Mouse (Mus musculus): ENCODE measurements around the gene Rptor. TPM values are rescaled to one million over a fixed set of nuclear protein-coding genes. Genes with fewer than 3 reads are reported as not detected.

The Rptor gene
- polyA plus RNA-seq, 1 experiment from 2014 or later: 7.1 TPM

DNA sequence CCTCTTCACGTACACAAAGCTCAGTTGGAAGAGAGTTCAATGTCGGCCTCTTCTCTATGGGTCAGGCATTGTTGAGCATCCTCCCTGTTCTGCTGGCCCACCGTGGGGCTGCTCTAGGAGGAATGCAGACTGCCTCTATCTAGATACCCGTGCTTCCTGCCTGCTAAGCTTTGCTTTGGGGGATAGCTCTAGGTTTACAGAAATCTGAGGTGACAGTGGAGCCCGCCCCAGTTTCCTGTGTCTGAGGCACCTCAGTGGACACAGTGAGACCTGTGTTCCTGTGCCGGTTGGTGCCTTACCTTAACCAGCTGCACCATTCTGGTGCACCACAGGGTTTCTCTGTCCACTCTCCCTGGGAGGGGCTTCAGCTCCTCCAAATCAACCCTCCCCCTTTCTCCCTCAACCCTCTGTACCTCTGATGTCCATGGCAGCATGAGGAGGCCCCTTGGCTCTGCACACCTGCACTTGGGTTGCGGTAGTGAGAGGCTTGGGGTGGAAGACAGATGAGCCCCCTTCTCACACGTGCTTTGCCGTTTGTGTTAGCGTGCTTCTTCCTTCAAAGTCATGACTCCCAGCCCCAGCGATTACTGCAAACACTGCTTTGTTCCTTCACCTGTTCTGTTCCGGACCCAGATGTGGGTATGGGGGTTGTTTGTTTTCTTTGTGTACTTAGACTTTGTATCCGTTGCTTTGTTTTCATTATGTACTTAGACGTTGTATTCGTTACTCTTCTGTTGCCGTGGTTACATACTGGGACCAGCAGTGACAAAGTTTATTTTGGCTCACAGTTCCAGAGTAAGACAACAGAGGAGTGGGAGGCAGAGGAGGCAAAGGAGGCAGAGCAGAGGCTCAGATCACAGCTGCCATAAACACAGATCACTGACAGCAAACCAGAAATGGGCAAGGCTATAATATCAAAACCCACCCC is 231.4 kb downstream of the Rptor start:
- H3K9ac ChIP-seq (ENCODE audit: low read depth, low read length): no peak overlapping the region
- H3K4me3 ChIP-seq (replicated peaks; ENCODE audit: low read depth, low read length): no peak overlapping the region
- H3K4me2 ChIP-seq (ENCODE audit: low read length): no peak overlapping the region
- no peaks in the 10 kb centered on the region for H3K4me1 ChIP-seq (replicated peaks; ENCODE audit: insufficient read depth, low read length)
- ATAC-seq (replicated peaks; ENCODE audit: low FRiP score, low read depth) (no peak), DNase-seq (ENCODE audit: low spot score) (peak; percentile 25)
- 0 out of 2 replicates have a peak, but pooled peaks cover 2% of the 10 kb centered on the region for H3K36me3 ChIP-seq (ENCODE audit: insufficient read depth, low read length)
- no peaks in the 10 kb centered on the region for H3K27me3 ChIP-seq (ENCODE audit: insufficient read depth, low read length)
- no peak for TF ChIP-seq CTCF (IDR thresholded peaks at IDR 0.05; ENCODE audit: low read depth)
- no peak overlapping the region for H3K27ac ChIP-seq
- no peaks in the 10 kb centered on the region for H3K9me3 ChIP-seq (replicated peaks; ENCODE audit: low read length)
- WGBS: 55% methylated on average over 16 of the region's 16 CpGs

DNA sequence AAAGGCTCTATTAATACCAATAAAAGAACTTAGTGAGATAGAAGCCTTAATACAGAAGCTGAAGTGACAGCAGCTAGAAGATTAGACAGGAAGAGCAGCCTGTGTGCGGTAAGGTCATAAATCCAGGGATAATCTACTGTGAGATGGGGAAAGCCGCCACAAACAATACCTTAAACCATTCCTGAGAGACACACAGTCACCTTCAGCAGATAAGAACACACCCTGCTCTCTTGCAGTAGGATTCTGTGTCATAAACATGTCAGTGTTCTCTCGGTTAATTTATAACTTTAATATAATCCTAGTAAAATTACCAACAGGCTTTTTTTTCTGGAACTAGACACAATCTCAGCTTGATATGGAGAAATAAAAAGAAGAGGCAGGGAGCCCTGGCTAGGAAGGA is 233.6 kb downstream of the Rptor start:
- Histone ChIP-seq H3K4me3 (replicated peaks; ENCODE audit: low read depth, low read length) (no peak overlapping the region), H3K36me3 (ENCODE audit: insufficient read depth, low read length) (0 out of 2 replicates have a peak, but pooled peaks cover under 1% of the 10 kb centered on the region), H3K9ac (ENCODE audit: low read depth, low read length) (no peak overlapping the region), H3K4me1 (replicated peaks; ENCODE audit: insufficient read depth, low read length) (no peaks in the 10 kb centered on the region), H3K27ac (no peak overlapping the region), H3K4me2 (ENCODE audit: low read length) (no peak overlapping the region), H3K9me3 (replicated peaks; ENCODE audit: low read length) (no peaks in the 10 kb centered on the region), H3K27me3 (ENCODE audit: insufficient read depth, low read length) (no peaks in the 10 kb centered on the region)
- ATAC-seq (replicated peaks; ENCODE audit: low FRiP score, low read depth) (no peak), DNase-seq (ENCODE audit: low spot score) (no peak)
- no peak for TF ChIP-seq CTCF (IDR thresholded peaks at IDR 0.05; ENCODE audit: low read depth)
- WGBS: 60% methylated on average over 3 of the region's 3 CpGs

DNA sequence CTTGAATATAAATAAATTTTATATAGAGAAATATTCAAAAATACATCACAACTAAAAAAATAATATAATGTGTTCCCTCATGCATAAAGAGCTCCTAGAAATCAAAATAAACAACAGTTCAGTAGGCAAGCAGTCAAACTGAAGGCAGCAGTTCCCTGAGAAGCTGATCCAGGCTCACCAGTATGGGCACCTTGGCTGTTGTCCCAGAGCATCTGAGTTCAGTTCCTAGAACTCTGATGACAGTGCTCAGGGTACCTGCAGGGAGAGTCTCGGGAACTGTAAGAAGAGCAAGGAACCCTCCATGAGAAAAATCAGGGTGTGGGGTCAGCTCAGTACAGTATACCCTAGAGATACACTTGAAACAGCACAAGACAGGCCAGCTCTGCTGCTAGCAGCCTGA is 235.1 kb downstream of the Rptor start:
- Histone ChIP-seq H3K27ac (no peak overlapping the region), H3K4me2 (ENCODE audit: low read length) (no peak overlapping the region), H3K4me1 (replicated peaks; ENCODE audit: insufficient read depth, low read length) (no peaks in the 10 kb centered on the region), H3K27me3 (ENCODE audit: insufficient read depth, low read length) (no peaks in the 10 kb centered on the region), H3K9me3 (replicated peaks; ENCODE audit: low read length) (no peaks in the 10 kb centered on the region), H3K9ac (ENCODE audit: low read depth, low read length) (no peak overlapping the region), H3K36me3 (ENCODE audit: insufficient read depth, low read length) (no peaks in the 10 kb centered on the region), H3K4me3 (replicated peaks; ENCODE audit: low read depth, low read length) (no peak overlapping the region)
- ATAC-seq (replicated peaks; ENCODE audit: low FRiP score, low read depth): no peak
- no peak for DNase-seq (ENCODE audit: low spot score)
- WGBS: 85% methylated on average over 1 of the region's 1 CpGs
- TF ChIP-seq CTCF (IDR thresholded peaks at IDR 0.05; ENCODE audit: low read depth): no peak

DNA sequence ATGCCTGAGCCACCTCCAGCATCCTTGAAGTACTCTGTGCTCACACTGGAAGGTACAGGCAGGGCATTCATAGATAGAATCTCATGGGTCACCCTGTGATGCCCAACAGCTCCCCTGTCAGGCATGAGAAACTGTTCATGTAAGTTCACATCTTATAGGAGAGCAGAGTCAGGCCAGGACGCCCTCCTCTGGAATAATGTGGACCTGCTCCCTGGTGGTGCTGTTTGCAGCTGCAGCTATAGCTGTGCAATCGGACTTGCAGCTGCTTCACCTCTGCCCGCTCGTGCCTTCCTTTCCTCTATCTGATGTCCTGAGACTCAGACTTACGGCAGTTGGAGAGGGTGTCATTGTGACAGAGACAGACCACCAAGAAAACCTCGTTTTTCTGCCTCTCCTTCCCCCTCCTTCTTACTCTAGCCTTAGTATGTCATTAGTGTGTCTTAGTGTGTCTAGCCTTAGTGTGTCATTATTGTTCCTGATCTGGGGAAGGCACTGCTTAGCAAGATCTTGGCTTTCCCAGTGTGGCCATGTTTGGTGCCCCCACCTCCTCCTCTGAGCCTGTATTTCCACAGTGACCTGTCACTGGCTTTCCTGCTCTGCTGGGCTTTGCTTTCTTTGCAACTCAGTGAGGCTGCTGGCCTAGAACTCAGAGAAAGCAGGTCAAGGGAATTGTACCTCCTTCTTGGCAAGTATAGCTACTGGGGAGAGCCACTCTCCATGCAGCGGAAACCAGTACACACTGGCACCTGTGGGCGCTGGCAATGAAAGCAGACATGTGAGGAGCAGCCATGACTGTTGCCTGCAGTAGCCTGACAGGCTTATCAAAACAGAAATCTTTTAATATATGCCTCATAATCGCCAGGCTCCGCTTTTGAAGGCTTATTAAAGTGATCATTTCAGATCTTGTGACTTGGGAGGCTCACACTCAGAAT is 237.0 kb downstream of the Rptor start:
- no peak for ATAC-seq (replicated peaks; ENCODE audit: low FRiP score, low read depth)

DNA sequence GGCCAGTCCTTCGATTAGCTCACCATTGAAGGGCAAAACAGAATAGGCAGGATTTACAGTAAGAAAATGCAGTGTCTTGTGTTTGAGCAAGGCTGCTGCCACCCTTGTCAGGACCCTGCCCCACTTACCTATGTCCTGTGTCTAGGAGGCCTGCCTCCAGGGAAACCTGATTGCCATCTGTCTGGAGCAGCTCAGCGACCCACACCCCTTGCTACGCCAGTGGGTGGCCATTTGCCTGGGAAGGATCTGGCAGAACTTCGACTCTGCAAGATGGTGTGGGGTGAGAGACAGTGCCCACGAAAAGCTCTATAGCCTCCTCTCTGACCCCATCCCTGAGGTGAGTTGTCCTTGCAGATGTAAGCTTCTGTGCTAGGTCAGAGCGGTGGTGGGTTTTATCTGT is 243.9 kb downstream of the Rptor start:
- Histone ChIP-seq H3K4me2 (ENCODE audit: low read length) (no peak overlapping the region), H3K27ac (no peak overlapping the region), H3K27me3 (ENCODE audit: insufficient read depth, low read length) (no peaks in the 10 kb centered on the region), H3K9ac (ENCODE audit: low read depth, low read length) (no peak overlapping the region), H3K4me3 (replicated peaks; ENCODE audit: low read depth, low read length) (no peak overlapping the region), H3K36me3 (ENCODE audit: insufficient read depth, low read length) (peaks cover 18% of the 10 kb centered on the region), H3K4me1 (replicated peaks; ENCODE audit: insufficient read depth, low read length) (no peaks in the 10 kb centered on the region), H3K9me3 (replicated peaks; ENCODE audit: low read length) (no peaks in the 10 kb centered on the region)
- no peak for TF ChIP-seq CTCF (IDR thresholded peaks at IDR 0.05; ENCODE audit: low read depth)
- DNase-seq (ENCODE audit: low spot score) (no peak), ATAC-seq (replicated peaks; ENCODE audit: low FRiP score, low read depth) (no peak)
- 89% methylated on average over 6 of the region's 6 CpGs for WGBS

More for the DNA sequence above, 237.0 kb downstream of the Rptor start:
- no peaks in the 10 kb centered on the region for H3K36me3 ChIP-seq (ENCODE audit: insufficient read depth, low read length)
- WGBS: 85% methylated on average over 10 of the region's 10 CpGs
- no peaks in the 10 kb centered on the region for H3K9me3 ChIP-seq (replicated peaks; ENCODE audit: low read length)
- H3K4me2 ChIP-seq (ENCODE audit: low read length): no peak overlapping the region
- H3K4me1 ChIP-seq (replicated peaks; ENCODE audit: insufficient read depth, low read length): no peaks in the 10 kb centered on the region
- H3K27me3 ChIP-seq (ENCODE audit: insufficient read depth, low read length): no peaks in the 10 kb centered on the region
- TF ChIP-seq CTCF (IDR thresholded peaks at IDR 0.05; ENCODE audit: low read depth): peak; percentile 15; the same call in 1 of the 2 replicates
- no peak overlapping the region for H3K4me3 ChIP-seq (replicated peaks; ENCODE audit: low read depth, low read length)
- no peak overlapping the region for H3K27ac ChIP-seq
- no peak overlapping the region for H3K9ac ChIP-seq (ENCODE audit: low read depth, low read length)
- DNase-seq (ENCODE audit: low spot score): no peak

DNA sequence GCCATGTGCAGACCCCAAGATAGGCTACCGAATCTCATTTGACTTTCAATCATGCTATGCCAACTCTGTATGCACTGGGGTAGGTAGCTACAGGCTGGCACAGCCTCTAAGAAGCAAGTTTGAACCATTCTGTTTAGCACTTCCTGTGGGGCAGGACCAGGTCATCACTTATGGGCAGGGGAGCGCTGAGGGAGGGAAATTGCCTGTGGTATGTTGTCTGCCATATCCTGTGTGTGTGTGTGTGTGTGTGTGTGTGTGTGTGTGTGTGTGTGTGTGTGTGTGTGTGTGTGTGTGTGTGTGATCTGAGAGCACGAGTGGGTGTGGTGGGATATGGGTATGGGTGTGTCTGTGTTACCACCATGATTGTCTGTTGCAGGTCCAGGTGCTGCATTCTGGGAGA is 244.4 kb downstream of the Rptor start:
- Histone ChIP-seq H3K4me2 (ENCODE audit: low read length) (no peak overlapping the region), H3K27ac (no peak overlapping the region), H3K4me3 (replicated peaks; ENCODE audit: low read depth, low read length) (no peak overlapping the region), H3K36me3 (ENCODE audit: insufficient read depth, low read length) (peaks cover 22% of the 10 kb centered on the region), H3K27me3 (ENCODE audit: insufficient read depth, low read length) (no peaks in the 10 kb centered on the region), H3K9ac (ENCODE audit: low read depth, low read length) (no peak overlapping the region), H3K4me1 (replicated peaks; ENCODE audit: insufficient read depth, low read length) (no peaks in the 10 kb centered on the region), H3K9me3 (replicated peaks; ENCODE audit: low read length) (no peaks in the 10 kb centered on the region)
- ATAC-seq (replicated peaks; ENCODE audit: low FRiP score, low read depth): no peak
- TF ChIP-seq CTCF (IDR thresholded peaks at IDR 0.05; ENCODE audit: low read depth): no peak
- 81% methylated on average over 3 of the region's 3 CpGs for WGBS
- DNase-seq (ENCODE audit: low spot score): no peak

Data from kidney, postnatal 0 days (tissue).